Mouse (Mus musculus) kidney, adult 18-20 months (tissue): Measurements from ENCODE around the gene March8.

Source experiments
- DNase-seq: peaks from one replicate; pipeline ENCODE4 v3.0.0; 2021

The March8 gene

DNA sequence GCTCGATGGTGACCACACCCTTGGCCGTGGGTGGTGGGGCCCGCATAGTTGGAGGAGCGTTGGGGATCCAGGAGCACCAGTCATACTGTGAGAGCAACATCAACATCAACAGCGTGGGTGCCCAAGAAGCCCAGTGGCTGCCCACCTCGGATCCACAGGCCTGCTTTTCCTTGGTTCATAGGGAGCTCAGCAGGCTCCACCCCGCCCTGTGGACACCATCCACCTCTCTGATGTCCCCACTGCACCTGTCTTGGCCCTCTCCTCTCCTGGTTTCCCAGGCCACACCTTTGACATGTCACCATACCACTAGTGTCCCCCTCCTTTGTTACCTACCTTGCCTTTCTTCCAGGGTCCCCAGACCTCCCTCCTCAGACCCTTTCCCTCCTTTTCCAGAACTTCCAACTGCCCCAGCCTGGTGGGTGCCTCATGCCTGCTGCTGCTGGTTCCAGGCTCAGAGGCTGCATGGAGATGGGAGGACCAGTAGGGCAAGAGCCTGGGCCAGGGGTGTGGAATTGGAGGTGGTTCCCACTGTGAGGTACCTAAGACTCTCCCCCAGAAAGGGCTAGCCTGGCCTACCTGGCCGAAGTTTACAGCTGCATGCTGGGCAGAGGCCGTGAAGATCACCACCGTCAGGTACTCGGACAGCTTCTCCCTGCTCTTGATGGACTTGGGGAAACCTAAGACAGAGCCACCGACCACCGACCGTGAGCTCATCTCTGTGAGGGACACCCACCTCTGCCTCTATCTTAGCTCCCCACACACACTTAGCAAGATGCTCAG, 74.9 kb downstream of the March8 start:
- DNase-seq = no peak

DNA sequence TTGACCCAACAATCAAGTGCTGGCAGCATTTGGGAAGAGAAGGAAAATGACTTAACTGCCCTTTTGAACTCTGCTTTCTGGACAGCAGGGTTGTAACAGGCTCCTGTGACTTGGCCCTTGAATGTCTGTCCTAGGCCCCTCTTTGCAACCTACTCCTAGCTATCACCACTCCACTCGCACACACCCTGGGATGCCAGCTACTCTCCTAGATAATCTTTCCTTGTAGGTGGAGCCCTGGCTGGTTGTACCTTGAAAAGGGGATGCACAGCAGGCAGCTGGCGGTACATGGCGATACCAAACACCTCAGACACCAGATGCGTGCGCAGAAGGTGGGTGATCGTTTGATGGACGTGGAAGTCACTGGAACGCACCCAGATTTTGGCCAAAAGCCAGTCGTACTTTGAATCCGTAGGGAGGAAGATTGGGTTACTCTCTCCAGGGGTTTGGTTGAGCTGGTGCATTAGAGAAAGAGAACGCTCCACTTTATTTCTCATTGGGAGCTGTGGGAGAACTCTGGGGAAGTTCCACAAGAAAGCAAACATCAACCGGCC, 77.4 kb downstream of the March8 start:
- DNase-seq = peak; percentile 34

GRCm38 (mm10) chr6:116416000-116416552, 78.3 kb downstream of the March8 start:
- no peak for DNase-seq

DNA sequence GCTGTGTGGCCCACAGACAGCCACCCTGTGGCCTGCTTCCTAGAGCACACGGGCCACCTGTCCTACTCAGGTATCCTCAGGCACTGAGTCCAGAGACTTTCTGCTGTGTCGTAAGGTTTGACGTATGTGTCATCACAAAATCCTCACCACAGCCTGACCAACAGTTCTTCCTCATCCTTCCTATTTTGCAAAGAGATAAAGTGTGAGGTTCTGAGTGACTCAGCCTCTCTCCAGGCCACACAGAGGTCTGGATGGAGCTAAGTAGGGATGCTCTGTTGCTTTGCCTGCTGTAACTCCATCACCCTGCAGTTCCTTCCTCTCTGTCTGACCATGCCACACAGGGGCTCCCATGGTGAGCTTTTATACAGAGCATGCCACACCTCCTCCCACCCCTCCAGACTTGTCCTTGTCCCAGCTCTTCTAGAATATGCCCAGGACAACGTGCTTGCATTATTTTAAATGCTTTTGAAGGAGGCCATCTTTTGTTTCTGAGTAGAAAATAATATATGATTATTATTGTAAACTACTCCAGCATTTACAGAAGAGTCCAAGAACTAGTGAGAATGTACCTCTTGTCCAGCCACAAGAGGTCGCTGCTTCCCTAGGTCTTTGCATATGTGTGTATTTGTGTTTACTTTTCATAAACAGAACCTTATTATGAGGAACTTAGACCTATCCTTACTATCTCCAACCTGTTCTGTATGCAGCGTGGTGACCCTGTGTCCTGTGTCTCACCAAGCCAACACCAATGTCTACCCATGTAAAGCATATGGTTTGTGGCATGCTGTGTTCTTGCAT, 79.9 kb downstream of the March8 start:
- no peak for DNase-seq

GRCm38 (mm10) chr6:116418487-116418886, 80.7 kb downstream of the March8 start:
- no peak for DNase-seq

DNA sequence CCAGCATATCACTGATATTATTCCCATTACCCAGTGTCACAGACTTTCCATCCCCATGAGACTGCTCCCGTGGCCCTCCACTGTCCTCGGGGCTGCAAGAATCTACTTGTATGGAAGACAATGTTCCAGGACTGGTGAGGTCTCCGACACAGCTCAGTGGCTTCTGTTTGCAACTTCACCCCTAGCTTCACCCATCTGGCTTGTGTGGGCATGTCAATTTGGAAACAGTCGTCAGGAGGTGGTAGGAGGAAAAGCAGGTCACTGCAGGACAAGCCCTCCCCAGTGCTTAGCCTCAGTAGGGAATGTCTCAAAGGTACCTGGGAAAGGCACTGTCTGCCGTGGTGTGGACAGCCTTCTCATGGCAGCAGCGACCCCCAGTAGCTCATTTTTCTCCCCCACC, 81.9 kb downstream of the March8 start:
- DNase-seq = no peak

DNA sequence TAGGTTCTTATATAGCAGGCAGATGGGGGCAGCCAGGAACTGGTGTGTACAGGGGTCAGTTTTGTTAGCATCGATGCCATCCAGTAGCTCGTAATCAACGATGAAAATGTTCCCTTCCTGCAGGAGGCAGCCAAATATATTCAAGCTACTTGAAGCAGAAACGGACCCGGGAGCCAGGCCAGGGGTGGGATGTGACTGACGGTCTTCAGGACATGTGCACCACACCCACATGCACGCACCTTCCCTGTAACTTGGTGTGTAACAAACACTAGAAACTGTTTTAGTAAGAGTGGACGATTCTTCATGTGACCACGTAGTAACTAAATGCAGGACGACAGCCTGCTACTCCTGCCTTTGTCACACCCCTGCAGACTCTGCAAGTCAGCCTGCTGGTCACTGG, 82.4 kb downstream of the March8 start:
- no peak for DNase-seq

- DNase-seq = no peak
These were observed 85.2 kb downstream of the March8 start for GRCm38 (mm10) chr6:116422991-116423390.

- DNase-seq = peak; percentile 49
These were observed 85.8 kb downstream of the March8 start for GRCm38 (mm10) chr6:116423664-116424063.

DNA sequence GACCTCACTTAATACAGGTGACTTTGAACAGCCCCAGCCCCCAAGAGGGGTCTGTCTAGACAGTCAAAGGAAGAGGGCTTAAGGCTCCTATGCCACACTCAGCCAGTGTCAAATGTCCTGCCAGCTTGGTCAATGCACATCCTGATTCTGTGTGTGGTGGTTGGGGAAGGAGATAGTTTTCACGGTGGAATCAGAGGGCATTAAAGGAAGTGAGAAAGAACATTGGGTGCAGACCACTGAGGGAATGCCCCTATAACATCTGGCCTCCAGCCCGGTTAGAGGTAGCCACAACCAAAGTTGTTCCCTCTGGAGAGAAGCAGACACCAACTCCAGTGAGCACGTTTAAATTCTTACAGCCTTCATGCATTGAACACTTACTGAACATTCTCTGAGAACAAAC, 89.7 kb downstream of the March8 start:
- DNase-seq = no peak

- no peak for DNase-seq
These were observed 90.5 kb downstream of the March8 start for GRCm38 (mm10) chr6:116428282-116428681.

- no peak for DNase-seq
These were observed 101.0 kb downstream of the March8 start for GRCm38 (mm10) chr6:116438864-116439263.

DNA sequence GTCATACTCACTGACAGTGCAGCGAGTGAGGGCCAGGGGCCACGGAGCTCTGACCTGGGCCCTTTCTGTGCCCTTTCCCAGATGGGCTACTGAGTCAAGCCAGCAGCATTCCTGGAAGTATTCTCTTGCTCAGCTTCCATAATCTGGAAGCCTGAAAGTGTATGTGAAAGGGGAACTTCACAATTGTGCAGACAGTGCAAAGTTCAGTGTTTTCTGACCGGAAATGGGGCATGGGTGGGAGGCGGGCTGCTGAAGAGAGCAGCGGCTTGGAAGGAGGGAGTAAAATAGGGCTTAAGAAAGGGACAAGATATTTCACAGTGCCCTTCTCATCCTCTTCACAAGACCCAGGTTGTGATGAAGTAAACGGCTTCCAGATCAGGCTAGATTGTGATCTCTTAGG, 101.7 kb downstream of the March8 start:
- no peak for DNase-seq

- no peak for DNase-seq
These were observed 102.6 kb downstream of the March8 start for GRCm38 (mm10) chr6:116440447-116440846.

GRCm38 (mm10) chr6:116440849-116441248, 103.0 kb downstream of the March8 start:
- DNase-seq = no peak

DNA sequence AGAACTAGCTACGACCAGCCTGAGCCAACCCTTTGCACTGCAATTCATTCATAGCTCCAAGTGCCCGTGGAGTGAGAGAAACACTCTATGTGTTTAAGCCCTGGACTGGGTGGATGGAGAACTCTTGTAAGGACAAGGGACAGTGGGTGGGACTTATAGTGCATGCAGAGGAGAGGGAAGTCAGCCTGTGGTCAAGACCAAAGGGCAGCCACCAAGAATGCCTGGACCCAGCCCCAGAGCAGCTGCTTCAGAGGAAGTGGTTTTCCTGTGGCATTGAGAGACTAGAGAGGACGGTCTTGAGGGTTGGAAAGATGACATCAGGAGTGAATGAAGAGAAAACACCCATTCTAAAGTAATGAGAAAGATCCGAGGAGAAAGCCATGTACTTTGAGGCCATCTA, 118.0 kb downstream of the March8 start:
- DNase-seq = peak; percentile 9

- no peak for DNase-seq
These were observed 118.7 kb downstream of the March8 start for GRCm38 (mm10) chr6:116456482-116456881.

DNA sequence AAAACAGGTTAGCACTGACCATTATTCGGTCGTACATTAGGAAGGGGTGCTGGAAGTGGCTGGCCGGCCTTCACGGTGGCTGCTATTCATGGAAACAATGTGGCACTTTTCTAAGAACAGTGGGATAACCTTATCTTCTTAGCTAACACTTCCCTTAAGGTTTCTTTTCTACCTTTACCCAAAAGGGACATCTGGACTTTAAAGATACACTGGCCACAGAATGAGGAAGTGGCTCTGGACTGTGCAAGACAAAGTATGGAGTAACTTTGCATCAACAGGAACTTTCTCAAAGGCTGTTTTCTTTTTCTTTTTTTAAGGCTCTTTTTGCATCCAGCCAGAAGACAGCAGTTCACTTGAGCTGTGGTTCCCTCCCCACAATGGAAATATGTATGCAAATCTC, 120.9 kb downstream of the March8 start:
- no peak for DNase-seq
